Mouse (Mus musculus): ENCODE measurements around the gene Ralbp1.

Gene Ralbp1

DNA sequence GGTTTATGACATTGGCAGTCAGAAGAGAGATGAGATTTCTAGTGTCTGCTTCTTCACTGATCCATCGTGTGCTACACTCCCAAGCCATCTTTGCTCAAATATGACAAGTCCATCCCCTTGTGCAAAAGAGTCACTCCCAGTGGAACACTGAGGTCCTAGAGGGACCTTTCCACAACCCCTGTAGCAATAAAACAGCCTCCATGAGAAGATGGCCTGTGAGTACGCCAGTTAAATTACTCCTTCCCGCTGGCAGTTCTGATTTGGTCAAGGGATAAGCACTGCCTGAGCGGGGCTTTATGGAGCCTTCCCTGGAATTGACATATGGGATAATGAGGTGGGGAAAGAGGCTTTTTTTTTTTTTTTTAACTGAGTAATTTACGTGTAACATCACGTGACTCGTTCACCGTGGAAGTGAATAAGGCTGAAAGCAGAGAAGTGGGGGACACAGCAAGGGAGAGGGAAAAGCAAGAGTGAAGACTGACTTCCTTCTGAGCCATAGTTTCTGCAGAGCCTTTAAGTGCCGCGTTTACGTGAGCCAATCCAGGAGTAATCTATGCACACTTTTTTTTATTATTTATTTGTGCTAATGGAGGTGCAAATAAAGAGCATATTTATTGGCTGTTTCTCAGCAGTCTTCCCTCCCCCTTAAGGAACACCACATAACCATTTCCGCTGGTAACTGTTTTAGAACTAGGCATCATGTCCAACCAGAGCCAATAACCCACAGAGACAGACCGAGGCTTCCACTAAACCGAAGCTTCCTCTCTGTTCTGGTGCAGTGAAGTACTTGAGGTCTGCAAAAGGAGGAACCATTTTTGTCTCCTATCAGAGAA is at the start of gene Ralbp1:
Gene Ralbp1 (minus strand): TSS at position 102 of the 833 bp plus-strand sequence.
- DNase-seq (ENCODE audit: low read depth, low spot score), result no peak

DNA sequence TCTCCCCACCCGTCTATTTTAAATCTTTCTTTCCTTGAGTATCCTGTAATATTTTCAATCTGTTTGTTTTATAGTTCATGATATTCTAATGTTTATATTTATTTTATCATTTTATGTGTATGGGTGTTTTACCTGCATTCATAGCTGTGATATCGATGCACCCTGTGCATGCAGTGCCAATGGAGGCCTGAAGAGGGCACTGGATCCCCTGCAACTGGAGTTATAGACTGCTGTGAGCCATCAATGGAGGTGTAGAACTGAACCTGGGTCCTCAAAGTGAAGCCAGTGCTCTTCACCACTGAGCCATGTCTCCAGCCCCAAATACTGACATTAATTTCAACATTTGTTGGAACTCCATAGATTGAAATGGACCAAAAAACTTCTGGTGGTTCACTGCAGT is 48.1 kb upstream of the Ralbp1 start:
- DNase-seq (ENCODE audit: low read depth, low spot score), result no peak

DNA sequence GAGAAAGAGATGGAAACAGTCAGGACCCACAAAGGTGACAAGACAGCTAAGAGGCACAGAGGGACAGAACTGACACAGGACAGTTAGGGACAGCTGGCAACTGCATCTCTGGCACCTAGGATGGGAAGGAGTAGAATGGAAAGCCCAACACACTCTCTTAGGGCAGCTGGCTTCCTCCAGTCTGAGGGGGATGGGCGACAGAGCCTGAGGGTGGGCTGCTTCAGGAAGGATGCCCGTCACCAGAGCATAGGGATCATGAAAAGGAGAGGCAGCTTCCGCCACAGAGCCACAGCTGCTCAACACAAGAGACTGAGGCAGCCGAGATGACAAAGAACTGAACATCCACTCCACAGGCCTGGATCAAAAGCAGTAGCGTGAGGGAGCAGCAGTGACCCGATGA is 45.9 kb upstream of the Ralbp1 start:
- DNase-seq (ENCODE audit: low read depth, low spot score), result no peak

DNA sequence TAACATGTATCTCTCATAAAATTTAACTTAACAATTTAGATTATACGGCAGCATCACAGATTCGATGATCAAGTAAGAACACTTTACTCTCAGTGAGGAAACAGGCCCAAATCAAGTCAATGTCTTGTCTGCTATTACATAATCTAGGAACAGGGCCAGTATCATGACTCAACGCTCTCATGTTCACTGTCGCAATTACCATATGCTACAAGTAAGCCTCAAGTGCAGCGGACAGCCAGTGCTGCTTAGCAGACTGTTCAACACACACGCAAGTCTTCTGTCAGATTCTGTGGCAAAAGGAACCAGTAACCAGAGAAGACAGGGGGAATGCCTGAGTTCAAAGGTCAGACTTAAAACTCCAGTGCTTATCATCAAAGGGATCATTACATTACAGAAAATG is 45.4 kb upstream of the Ralbp1 start:
- DNase-seq (ENCODE audit: low read depth, low spot score), result no peak

DNA sequence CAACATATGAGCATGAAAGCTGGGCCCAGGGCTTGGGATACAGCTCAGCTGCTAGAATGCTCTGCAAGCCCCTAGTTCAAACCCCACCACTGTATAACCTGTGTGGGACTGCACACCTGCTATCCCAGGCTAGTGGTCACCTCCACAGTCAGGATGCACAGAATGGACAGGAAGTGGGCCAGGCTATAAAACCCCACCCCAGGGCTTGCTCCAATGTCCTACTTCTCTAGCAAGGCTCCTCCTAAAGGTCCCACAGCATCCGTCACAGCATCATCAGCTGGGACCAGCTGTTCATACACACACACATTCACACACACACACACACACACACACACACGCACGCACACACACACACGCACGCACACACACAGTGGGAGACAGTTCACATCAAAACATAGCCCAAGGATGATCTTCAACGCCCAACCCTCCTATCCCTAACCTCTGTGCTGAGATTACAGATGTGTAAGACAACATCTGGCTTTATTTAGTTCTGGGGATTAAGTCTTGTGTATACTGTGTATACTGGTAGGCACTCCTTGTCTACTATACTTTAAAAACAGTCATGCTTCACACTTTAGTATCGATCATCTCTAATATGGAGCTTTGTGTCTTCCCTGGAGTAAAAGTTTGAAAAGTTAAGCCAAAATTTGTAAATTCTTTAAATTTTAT is 44.7 kb upstream of the Ralbp1 start:
- no peak for DNase-seq (ENCODE audit: low read depth, low spot score)

DNA sequence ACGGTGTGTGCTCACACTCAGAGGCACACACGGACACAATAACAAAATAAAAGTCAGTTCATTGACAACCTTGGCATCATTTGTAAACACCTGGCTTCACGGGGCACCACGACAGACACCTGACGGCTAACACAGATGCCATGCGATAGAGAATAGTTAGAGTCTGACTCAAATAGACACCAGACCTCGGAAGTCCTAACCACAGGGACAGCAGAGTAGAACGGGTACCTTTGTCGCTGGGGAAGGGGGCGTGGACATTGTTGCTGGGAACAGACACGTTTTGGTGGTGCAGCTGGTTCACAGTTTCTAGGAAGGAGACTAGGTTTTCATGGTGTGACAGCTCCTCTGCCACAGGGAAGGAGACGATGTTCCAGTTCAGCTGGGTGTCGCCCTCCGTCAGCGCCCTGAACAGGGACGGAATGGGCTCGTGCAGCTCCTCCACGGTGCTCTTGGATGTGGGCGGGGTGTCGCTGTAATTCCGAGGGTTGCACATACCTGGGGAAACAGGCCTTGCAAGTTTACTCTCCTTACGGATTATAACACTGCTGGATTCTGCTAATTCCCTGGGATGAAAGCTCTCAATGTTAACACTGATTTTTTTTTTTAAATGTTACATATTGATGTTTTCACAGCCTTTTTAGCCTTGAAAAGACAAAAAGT is 43.9 kb upstream of the Ralbp1 start:
- no peak for DNase-seq (ENCODE audit: low read depth, low spot score)

DNA sequence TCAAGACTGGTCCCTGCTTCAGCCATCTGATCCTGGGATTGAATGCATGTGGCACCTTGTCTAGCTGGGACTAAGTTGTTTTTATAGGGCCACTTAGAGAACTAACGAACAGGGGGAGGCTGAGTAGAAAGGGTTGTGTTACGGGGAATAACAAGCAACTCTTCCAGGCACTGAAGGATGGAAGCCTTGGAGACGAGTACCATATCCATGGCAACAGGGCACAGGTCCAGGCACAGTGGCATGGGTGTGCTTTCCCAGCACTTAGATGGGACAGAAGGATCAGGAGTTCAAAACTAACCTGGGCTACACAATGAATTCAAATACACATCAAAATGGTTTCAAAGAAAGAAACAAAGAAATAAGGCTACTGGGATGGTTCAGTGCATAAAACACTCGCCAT is 41.5 kb upstream of the Ralbp1 start:
- no peak for DNase-seq (ENCODE audit: low read depth, low spot score)

DNA sequence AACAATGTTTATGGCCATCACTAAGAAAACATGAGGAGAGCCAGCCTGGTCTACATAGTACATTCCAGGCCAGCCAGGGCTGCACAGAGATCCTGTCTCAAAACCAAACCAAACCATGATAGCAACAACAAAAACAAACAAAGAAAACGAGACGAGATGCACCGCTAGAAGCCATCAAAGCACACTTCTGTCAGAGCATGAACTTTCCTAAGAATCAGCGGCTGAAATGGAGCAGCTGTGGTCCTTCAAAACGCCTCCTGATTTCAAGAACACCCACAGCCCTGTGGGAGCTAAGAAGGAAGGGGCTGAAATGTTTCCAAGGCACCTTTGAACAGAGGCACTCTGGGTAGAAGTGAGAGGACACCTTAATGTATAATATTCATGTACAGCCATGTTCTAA is 38.6 kb upstream of the Ralbp1 start:
- DNase-seq (ENCODE audit: low read depth, low spot score), result no peak

DNA sequence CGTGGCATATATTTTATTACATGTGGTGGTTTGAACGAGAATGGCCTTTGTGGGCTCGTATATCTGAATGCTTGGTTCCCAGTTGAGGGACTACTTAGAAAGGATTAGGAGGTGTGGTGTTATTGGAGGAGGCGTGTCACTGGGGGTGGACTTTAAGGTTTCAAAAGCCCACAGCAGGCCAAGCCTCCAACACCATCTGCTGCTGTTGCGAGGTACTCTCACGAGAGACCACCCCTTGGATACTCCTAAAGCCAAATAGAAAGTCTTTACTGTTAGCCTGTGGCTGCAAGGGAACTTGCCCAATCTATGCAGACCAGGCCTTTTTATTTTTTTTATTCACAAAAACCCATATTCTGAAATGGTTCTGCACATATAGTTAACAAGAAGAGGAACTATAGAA is 36.4 kb upstream of the Ralbp1 start:
- DNase-seq (ENCODE audit: low read depth, low spot score), result no peak

DNA sequence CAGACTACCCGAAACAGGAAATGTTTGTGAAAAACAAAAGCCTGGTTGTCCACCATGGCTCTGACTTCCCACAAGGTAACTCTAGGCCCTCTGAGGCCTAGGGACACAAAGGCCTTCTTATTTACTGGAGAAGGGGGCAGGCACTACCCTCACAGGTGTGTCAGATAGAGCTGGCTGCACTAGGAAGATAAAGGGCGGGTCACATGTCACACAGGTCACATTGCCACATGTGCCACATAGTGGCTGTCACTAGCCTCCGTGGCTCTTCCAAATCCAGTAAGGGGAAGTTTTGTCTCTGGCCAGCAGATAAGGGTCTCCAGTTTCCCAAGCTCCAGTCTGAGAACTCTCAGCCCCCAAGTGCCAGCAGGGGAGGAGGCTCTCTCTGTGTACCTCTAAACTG is 33.6 kb upstream of the Ralbp1 start:
- no peak for DNase-seq (ENCODE audit: low read depth, low spot score)

DNA sequence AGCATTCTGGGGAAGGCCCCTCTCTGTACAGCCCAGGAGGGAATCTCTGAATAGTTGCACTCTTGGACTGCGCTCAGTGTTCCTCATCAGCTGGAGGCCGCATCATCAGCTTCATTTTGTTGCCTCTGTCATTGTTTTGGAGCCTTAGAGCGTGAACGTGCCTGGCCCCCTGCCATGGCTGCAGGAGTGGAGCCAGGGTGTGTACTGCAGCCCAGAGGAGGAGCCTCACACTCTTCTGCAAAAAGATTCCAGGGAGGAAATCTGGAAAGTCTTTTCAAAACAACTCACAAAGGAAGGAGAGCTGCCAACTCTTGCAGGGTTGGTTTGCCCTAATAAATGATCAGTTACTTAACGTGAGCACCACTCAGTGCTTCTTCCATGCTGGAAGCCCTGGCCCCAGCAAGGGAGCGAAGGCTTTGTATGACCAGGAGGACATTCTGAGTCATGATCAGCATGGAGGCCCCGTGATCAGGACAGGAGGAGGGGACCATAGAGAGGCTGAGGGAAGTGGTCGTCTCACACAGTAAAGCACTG is 30.6 kb upstream of the Ralbp1 start:
- DNase-seq (ENCODE audit: low read depth, low spot score), result peak; percentile 48

DNA sequence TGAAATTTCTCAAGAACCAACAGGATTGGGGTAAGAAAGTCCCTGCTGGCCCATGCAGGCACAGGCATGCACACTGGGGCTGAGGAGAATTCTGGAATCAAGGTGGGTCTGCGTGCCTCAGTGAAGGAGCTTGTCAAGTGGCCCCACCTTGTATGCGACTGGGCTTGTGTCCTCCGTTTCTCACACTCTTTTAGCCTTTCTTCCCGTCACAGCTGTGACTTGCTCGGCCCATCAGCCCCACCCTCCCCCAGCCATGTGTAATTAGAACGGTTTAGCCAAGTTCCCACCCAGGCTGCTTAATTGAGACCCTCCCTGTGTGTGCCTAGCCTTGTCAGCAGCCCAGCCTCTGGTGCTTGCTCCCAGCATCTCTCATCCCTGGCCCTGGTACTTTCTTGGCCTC is 28.5 kb upstream of the Ralbp1 start:
- DNase-seq (ENCODE audit: low read depth, low spot score), result no peak

DNA sequence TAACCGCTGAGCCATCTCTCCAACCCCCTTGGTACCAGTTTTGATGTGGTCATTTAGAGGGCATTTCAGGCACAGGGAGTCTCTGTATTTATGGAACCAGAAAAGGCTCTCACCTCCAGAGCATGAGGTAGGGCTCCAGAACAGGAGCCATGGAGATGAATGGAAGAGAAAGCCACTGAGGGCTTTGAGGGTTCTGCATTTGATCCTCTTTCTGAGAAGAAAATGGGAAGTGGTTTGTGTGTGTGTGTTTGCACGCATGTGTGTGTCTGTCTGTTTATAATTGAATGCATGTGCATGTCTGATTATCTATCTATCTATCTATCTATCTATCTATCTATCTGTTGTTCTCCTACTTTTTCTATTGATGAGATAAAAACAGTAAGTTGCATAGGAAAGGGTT is 26.6 kb upstream of the Ralbp1 start:
- no peak for DNase-seq (ENCODE audit: low read depth, low spot score)

DNA sequence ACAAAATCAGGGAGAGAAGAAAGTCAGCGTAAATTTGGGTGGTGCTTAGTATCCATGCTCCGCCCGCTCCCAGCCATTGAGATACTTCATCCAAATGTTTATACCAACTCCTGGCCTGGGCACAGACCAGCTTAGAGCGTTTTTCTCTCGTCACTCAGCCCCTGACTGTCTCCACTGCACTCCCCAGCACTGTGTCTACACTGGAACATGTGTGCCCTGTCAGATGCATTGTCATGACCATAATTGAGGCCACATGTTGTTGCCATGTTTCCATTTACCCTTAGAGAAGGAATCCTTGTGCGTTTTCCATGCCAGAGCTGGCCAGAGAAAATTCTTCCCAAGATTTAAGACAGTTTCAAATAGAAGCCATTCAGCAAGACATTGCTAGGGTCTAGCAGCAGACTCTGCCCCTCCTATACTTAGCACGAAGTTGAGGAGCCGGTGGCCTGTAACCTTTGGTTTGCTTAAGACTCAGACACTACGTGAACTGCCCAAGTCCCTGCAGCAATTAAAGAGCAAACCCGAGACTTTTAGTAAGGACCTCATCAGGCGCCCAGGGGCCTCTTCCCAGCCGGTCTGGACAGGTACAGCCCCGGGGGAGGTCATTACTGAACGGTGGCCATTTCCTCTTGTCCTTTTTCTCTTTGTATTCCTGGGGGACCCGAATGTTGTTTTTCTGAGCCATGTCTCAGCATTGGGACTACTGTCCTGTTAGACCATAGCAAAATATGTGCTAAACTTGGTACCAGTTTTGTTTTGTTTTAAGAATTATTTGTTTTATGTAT is 25.9 kb upstream of the Ralbp1 start:
- DNase-seq (ENCODE audit: low read depth, low spot score), result no peak

DNA sequence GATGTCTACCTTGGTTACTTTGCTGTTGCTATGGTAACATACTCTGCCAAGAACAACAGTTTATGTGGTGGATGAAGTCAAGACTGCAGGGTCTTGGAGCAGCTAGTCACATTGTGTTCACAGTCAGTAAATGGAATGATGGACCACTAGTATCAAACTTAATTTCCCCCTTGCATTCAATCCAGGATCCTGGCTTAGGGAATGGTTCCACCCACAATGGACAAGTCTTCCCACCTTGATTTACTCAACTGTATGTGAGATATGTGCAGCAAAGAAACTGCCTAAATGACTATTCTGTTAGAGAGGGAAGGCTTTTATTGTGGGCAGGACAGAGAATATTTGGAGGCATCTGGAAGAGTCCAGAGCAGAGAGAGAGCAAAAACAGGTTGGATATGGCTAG is 22.7 kb upstream of the Ralbp1 start:
- DNase-seq (ENCODE audit: low read depth, low spot score), result no peak

DNA sequence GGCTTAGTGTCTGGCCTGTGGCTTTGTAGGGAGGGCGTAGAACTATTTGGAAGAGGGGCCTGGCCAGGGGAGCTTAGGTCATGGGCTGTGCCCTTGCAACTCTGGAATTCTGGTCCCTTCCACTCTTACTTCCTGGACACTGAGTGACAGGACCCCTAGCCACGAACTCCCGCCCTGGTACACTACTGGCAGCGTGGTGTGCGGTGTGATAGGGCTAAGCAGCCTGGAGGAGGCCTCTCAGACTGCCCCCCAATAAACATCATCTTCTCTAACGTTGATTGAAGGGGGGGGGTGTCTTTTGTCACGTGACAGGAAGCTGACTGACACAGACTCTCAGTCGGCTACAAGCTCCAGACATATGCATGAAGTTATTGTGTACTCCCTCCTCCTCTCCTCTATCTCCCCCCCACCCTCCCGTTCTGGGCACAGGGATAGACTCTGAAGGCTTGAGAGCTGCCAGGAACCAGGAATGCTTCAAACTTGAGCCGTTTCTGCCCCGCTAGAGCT is 21.4 kb upstream of the Ralbp1 start:
- DNase-seq (ENCODE audit: low read depth, low spot score), result no peak

DNA sequence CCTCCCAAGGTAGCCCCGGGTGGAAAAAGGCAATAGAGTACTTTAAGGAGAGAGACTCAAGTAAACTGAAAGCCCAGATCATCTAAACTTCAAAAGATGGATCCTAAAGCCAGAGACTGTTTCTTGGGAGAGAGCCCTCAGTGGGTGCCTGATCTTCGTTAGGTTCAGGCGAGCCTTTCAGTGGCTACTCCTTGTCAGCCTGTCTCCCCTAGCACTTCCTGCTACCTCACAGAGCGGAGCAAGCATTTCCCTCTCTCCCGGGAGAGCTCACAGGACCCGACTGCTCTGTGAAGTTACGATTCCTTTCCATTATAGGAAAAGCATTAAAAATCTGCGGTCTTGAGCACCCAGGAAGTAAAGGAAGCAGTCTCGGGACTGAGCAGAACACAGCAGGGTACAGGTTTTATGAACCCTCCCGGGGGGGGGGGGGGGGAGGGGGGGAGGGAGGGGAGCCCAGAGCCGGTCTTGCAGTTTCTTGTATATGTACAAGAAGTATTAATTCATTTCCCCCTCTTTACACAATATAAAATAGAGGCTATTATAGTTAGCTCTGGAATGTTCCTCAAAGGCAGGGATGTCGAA is 20.8 kb upstream of the Ralbp1 start:
- no peak for DNase-seq (ENCODE audit: low read depth, low spot score)

DNA sequence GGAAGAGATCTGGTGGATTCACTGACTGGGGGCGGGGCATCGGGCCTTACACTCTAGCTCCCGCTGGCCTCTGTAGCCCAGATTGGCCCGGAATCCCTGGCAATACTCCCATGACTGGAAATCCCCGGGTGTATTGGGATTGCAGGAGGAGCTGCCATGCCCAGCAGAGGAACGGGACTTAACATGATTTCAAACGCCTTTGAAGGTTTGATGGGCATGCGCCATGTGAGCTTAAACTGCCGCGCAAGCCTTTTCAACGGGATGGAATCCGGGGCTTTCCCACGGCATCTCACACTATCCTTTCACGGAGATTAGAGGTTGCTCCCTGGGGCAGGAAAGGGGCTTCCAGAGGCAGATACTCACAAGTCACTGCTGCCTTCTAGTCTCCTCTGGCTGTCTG is 19.6 kb upstream of the Ralbp1 start:
- DNase-seq (ENCODE audit: low read depth, low spot score), result no peak

DNA sequence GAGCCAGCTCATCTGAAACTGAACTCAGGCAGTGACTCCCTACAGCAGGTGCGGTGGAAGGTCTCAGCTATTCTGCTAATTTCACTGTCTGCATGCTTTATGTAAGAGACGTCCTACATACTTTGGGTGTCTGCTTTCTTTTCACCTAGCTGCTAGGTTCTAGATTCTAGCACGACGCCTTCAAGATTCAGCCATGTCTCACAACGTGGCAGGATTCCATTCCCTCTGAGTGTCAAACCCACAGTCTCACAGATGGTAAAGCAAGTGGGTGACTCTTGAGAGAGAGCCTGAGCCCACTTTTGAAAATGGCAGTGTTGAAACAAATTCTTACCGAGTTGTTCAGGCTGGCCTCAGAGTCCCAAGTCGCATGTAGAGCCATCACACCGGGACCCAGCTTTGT is 18.2 kb upstream of the Ralbp1 start:
- no peak for DNase-seq (ENCODE audit: low read depth, low spot score)

DNA sequence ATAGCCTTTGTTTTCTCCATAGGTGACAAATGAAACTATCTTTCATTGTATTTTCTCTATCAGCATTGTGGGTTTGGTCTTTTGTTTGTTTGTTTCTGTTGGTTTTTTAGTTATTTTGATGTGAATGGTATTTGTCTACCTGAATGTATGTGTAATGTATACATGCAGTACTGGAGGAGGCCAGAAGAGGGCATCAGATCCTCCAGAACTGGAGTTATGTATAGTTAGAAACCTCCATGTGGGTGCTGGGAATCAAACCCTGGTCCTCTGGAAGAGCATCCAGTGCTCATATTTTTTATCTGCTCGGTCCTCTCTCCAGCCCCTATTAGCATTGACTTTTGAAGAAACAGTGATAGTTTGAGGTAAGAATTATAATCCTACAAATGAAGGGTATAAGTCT is 17.4 kb upstream of the Ralbp1 start:
- no peak for DNase-seq (ENCODE audit: low read depth, low spot score)

DNA sequence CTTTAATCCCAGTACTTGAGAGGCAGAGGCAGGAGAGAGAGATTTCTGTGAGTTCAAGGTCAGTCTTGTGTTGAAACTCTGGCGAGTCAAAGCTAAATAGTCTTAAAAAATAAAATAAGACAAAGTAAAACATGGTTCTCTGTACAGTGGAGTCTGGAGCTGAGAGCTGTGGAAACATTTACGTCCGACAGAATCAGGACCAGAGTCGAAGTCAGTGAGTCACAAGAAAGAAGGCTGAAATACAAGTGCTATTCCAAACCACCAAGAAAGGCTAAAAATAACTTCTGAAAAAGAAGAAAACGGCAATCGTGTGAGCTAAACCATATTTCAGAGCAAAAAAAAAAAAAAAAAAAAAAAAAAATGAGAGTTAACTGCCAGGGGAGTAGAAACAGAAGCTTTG is 16.7 kb upstream of the Ralbp1 start:
- DNase-seq (ENCODE audit: low read depth, low spot score), result no peak

Measured in retina, postnatal 7 days (tissue).